Mouse (Mus musculus): ENCODE results near the gene Ctdspl.

Gene Ctdspl

GRCm38 (mm10) chr9:118984650-118985432, 58.6 kb downstream of the Ctdspl start:
- DNase-seq (ENCODE audit: extremely low spot score, low spot score): no peak

- DNase-seq (ENCODE audit: extremely low spot score, low spot score): no peak
Measured at GRCm38 (mm10) chr9:118986286-118986685, 60.0 kb downstream of the Ctdspl start.

- no peak for DNase-seq (ENCODE audit: extremely low spot score, low spot score)
Measured at GRCm38 (mm10) chr9:118988787-118989580, 62.7 kb downstream of the Ctdspl start.

DNA sequence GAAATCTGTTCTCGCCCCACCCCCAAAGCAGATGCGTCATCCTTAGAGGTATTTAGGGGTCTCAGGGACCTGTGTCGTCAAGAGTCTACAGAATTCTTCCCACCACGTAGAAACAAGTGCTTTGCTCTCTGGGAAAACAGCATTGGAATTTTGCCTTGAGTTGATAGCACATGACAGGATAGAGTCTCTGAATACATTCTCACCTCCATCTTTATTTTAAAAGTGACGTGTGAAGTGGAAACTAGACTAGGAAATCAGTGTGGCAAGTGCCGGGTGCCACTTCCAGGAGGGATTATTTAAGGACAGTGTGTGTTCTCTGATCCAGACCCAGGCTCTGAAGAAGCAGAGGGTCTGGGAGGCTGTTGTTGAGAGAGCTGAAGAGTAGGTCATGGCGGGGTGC, 64.2 kb downstream of the Ctdspl start:
- no peak for DNase-seq (ENCODE audit: extremely low spot score, low spot score)

- DNase-seq (ENCODE audit: extremely low spot score, low spot score): no peak
Measured at GRCm38 (mm10) chr9:118991750-118992585, 65.7 kb downstream of the Ctdspl start.

GRCm38 (mm10) chr9:118992586-118992955, 66.3 kb downstream of the Ctdspl start:
- no peak for DNase-seq (ENCODE audit: extremely low spot score, low spot score)

GRCm38 (mm10) chr9:118994524-118995227, 68.4 kb downstream of the Ctdspl start:
- no peak for DNase-seq (ENCODE audit: extremely low spot score, low spot score)

GRCm38 (mm10) chr9:118995539-118995938, 69.3 kb downstream of the Ctdspl start:
- DNase-seq (ENCODE audit: extremely low spot score, low spot score): no peak

- DNase-seq (ENCODE audit: extremely low spot score, low spot score): no peak
Measured at GRCm38 (mm10) chr9:118997241-118997640, 71.0 kb downstream of the Ctdspl start.

DNA sequence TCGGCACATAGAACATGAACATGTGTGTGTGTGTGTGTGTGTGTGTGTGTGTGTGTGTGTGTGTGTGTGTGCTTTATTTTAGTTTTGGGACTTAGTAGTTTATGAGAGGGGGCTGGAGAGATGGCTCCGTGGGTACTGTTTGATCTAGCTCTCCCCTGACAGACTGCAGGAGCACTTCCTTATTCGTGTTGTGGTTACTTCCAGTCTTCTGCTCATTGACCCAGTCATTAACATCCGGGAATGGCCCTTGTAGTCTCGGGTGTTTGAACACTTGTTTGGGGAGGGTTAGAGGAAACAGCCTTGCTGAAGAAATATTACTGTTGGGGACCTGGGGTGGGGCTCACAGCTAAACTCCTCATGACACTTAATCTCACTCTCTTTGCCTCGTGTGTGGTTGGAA, 73.9 kb downstream of the Ctdspl start:
- no peak for DNase-seq (ENCODE audit: extremely low spot score, low spot score)

- DNase-seq (ENCODE audit: extremely low spot score, low spot score): no peak
Measured at GRCm38 (mm10) chr9:119002267-119002666, 76.0 kb downstream of the Ctdspl start.

GRCm38 (mm10) chr9:119003990-119004702, 77.9 kb downstream of the Ctdspl start:
- DNase-seq (ENCODE audit: extremely low spot score, low spot score): no peak

GRCm38 (mm10) chr9:119004703-119005076, 78.4 kb downstream of the Ctdspl start:
- no peak for DNase-seq (ENCODE audit: extremely low spot score, low spot score)

- DNase-seq (ENCODE audit: extremely low spot score, low spot score): no peak
Measured at GRCm38 (mm10) chr9:119005303-119006029, 79.2 kb downstream of the Ctdspl start.

DNA sequence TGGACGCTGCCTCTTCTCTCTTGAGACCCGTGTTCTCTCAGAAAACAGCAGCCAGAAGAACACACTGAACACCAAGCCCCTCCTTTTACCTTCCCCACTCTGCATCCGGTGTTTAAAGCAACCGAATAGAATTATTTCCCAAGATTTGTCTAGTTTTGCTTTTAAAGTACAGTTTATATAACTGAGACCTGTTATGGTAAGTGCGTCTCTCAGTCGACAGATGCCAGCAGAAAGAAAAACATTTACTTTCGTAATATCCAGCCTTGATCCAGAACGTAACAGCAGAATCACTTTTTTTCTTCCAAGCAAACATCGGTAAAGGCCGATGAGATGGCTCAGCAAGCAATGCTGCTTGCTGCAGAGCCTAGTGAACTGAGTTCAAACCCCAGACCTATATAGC, 81.0 kb downstream of the Ctdspl start:
- no peak for DNase-seq (ENCODE audit: extremely low spot score, low spot score)

GRCm38 (mm10) chr9:119008871-119009270, 82.6 kb downstream of the Ctdspl start:
- no peak for DNase-seq (ENCODE audit: extremely low spot score, low spot score)

GRCm38 (mm10) chr9:119010156-119010710, 84.0 kb downstream of the Ctdspl start:
- DNase-seq (ENCODE audit: extremely low spot score, low spot score): no peak

GRCm38 (mm10) chr9:119016785-119017507, 90.7 kb downstream of the Ctdspl start:
- DNase-seq (ENCODE audit: extremely low spot score, low spot score): no peak

DNA sequence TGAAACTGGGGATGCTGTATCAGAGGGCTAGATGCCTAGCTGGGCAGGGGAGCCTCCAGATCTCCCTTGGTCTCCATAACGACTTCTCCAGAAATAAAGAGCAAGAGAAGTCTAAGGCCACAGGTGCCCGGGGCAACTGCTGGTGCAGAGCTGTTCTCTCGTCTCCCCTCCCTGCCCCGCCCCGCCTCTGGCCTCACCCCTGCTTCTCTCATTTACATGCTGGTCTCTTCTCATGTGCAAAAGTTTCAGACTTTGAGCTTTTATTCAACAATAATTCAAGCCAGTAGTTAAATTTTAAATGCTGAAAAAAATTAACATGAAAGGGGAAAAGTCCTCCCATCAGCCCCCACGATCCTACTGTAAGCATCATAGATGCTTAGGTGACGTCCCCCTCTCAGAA, 95.5 kb downstream of the Ctdspl start:
- DNase-seq (ENCODE audit: extremely low spot score, low spot score): no peak

Measured in neural tube, embryonic 10.5 days (tissue).